Mouse (Mus musculus) erythroblast, embryonic 14.5 days (primary cell): ENCODE data around the gene Rpl4. TPM values are rescaled to one million over a fixed set of nuclear protein-coding genes. Genes with fewer than 3 reads are reported as not detected.
A peak's percentile ranks its signal among the peaks of the same experiment; 100 is the strongest.
"Not testable (repeated sequence)": the region's sequence is repeated elsewhere in the genome, so short reads cannot be mapped to it uniquely, and the experiment has no call there.

Experiments used
- H3K27me3 ChIP-seq: 2 replicates; pipeline ENCODE4 v1.6.1; 2012; ENCODE audit warnings: inconsistent platforms; ENCODE audit not compliant: control insufficient read depth
- H3K36me3 ChIP-seq: 2 replicates; pipeline ENCODE4 v1.6.1; 2012; ENCODE audit warnings: mild to moderate bottlenecking, inconsistent platforms; ENCODE audit not compliant: control insufficient read depth
- H3K4me1 ChIP-seq: 2 replicates; pipeline ENCODE4 v1.6.1; 2012; ENCODE audit warnings: inconsistent platforms; ENCODE audit not compliant: control insufficient read depth
- H3K4me3 ChIP-seq: replicated peaks from 2 replicates; pipeline ENCODE3; 2012; ENCODE audit warnings: moderate library complexity, mild to moderate bottlenecking, inconsistent platforms
- H3K9me3 ChIP-seq: 2 replicates; pipeline ENCODE4 v1.6.1; 2012; ENCODE audit warnings: low read length, inconsistent platforms, mixed read lengths; ENCODE audit not compliant: control insufficient read depth
- GATA1 ChIP-seq: IDR thresholded peaks from 2 replicates; pipeline ENCODE4 v1.6.1; 2012; ENCODE audit warnings: low read length, inconsistent platforms, mixed read lengths
- TAL1 ChIP-seq: IDR thresholded peaks from 3 replicates; pipeline ENCODE4 v1.6.1; 2012; ENCODE audit warnings: low read length, inconsistent platforms, mixed read lengths
- polyA plus RNA-seq: library from polyadenylated mRNA; stranded (reverse); fragments of >175 nt; gene quantifications from 2 replicates; pipeline ENCODE4 v1.2.3, GENCODE M21; 2012

Gene Rpl4
- polyA plus RNA-seq: 41.3 and 44.5 TPM in 2 replicates

DNA sequence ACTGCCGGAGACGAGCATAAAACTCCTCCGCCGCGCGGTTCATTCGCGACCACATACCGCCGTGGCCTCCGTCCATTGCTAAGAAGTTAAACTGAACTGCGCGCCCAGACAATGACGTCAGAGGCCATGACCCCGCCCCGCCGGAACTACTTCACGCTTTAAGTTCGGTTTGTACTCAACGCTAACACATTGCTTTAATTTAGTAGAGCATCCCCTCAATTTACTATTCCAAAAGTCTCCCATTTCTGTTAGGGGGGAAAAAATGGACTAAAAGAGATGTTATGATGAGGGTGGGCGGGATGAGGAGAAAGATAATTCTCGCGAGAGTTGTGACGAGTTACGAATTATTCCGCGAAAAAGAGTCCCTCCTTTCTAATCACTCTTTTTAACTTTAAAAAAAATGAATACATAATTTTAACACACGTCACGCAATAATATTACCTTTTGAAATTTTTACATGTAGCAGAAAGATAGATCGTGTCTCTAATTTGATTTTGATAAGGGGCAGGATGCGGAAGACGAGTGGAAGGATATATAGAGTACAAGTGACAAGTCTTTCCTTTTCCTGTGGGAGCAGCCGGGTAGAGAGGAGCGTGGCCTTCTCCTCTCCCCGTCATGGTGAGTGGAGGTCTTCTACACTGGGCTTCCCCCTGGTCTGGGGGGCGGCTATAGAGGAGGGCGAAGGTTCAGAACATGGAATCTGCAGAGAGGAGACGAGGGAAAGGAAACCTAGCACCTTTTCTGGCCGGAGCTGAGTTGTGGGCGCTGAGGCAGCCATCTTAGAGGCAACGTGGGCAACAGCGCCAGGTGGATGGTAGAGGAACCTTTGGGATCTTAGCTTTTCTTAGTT lies at the start of gene Rpl4, which contains the start of gene Zwilch:
Rpl4 (plus strand) TSS at position 560 of the 850 bp plus-strand sequence.
Zwilch (minus strand) TSS at position 289 of the 850 bp plus-strand sequence.
- Histone ChIP-seq H3K27me3 (no peaks in the 10 kb centered on the region), H3K4me3 (peak within 1 kb of the TSS; percentile 68), H3K9me3 (no peaks in the 10 kb centered on the region), H3K36me3 (peaks cover 62% of the 10 kb centered on the region), H3K4me1 (peaks cover 43% of the 10 kb centered on the region)
- TF ChIP-seq GATA1 (peak; percentile 60), TAL1 (no peak)

DNA sequence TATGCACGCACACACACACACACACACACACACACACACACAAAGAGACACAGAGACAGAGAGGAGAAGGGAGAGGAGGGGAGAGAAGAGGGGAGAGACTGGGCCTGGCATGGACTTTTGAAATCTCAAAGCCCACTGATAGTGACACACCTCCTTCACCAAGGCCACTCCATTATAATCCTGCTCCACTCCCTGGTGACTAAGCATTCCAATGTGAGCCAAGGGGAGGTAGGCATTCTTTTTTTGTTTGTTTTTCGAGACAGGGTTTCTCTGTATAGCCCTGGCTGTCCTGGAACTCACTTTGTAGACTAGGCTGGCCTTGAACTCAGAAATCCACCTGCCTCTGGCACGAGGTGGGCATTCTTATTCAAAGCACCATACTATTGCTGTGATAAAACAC lies 48.3 kb upstream of the Rpl4 start:
- peaks cover 11% of the 10 kb centered on the region for H3K4me1 ChIP-seq
- H3K4me3 ChIP-seq, H3K27me3 ChIP-seq, H3K9me3 ChIP-seq, H3K36me3 ChIP-seq: not testable (repeated sequence)

DNA sequence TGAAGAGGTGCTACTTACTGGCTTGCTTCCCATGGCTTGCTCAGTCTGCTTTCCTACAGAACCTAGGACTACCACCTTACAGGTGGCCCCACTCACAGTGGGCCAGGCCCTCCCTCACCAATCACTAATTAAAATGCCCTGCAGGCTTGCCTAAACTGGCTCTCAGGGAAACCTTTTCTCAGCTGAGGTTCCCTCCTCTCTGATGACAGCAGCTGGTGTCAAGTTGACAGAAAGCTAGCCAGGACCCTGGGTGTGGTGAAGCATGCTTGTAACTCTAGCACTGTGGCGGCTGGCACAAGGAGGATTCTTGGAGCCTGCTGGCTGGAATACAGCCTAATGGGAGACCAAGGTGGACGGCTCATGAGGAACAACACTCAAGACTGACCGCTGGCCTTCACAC lies 47.9 kb upstream of the Rpl4 start:
- Histone ChIP-seq H3K4me1 (peaks cover 8% of the 10 kb centered on the region), H3K36me3 (no peaks in the 10 kb centered on the region), H3K27me3 (no peaks in the 10 kb centered on the region; the same call in 1 of the 2 replicates), H3K4me3 (no peak overlapping the region), H3K9me3 (no peaks in the 10 kb centered on the region; the same call in 1 of the 2 replicates)
- TF ChIP-seq GATA1 (no peak), TAL1 (no peak)

DNA sequence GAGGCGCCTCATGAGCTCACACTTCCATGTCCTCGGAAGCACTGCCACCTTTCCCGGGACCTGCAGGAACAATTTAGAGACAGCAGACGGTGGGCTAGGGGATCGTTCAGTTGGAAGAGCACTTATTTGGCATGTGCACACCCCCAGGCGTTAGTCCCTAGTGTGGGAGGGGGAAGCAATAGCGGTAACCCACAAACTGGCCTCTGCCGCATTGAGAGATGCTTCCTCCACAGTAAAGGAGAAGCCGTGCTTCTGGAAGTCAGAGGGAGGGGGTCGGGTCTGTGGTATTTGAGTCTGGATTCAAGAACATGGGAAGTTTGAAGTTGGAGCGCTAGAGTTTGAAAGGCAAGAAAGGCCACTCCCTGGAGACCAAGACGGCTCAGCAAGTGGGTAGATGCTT lies 47.1 kb upstream of the Rpl4 start:
- Histone ChIP-seq H3K36me3 (no peaks in the 10 kb centered on the region), H3K9me3 (no peaks in the 10 kb centered on the region; the same call in 1 of the 2 replicates), H3K4me1 (peaks cover under 1% of the 10 kb centered on the region; the same call in 1 of the 2 replicates), H3K27me3 (no peaks in the 10 kb centered on the region; the same call in 1 of the 2 replicates), H3K4me3 (no peak overlapping the region)
- TF ChIP-seq GATA1 (no peak), TAL1 (no peak)

DNA sequence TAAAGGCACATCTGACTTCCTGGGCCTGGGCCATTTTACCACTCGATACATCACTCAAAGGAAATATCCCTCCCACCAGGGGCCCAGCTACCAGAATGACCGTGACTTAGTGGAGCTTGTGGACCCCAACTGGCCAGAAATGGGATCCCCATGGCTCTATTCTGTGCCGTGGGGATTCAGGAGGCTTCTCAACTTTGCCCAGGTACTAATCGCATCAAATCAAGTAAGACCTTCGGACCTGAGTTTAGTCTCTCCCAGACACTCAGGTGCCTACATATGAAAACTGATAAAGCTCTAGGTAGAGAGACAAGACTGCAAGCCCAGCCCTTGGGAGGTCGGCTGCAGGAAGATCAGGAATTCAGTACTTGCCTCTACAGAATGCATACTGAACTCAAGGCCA lies 41.6 kb upstream of the Rpl4 start:
- H3K4me1 ChIP-seq: no peaks in the 10 kb centered on the region
- TF ChIP-seq GATA1: no peak
- no peak for TF ChIP-seq TAL1
- peaks cover 15% of the 10 kb centered on the region for H3K36me3 ChIP-seq
- H3K9me3 ChIP-seq: no peaks in the 10 kb centered on the region; the same call in 1 of the 2 replicates
- H3K4me3 ChIP-seq: no peak overlapping the region
- no peaks in the 10 kb centered on the region for H3K27me3 ChIP-seq

DNA sequence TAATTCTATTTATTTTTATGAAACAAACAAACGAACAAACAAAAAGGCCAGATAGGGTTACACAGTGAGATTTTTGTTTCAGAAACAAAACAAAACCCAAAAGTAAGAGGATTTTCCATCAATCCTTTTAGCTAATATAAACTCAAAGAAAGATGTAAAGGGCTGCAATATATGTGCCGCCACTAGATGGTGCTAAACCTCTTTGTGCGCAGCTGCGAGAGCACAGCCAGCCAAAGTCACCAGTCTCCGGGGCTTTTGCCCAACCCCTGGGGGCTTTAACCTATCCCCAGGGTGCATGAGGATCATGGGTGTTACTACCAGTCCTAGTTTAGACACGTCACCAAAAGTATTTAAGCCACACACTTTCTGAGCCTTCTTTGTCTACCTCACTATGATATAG lies 34.3 kb upstream of the Rpl4 start:
- H3K4me3 ChIP-seq, H3K27me3 ChIP-seq, H3K4me1 ChIP-seq, H3K9me3 ChIP-seq: not testable (repeated sequence)
- H3K36me3 ChIP-seq: peaks cover 82% of the 10 kb centered on the region

DNA sequence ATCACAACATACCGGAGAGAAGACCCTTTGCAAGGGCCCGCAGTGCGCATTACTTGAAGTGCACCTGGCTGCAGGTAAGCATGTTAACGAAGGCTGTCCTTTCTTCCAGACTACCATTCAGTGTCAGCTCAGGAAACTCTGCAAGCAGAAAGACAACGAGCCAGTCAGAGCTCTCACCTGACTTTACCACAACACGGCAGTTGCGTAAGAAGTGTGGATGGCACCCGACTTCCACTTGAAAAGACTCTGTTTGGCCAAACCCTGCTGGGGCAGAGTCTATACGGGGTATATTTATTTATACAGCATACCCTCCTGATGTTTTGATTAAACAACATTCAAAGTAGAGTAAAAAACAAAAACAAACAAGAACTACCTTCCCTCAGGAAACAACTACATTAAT lies 33.3 kb upstream of the Rpl4 start:
- no peak for TF ChIP-seq GATA1
- no peak for TF ChIP-seq TAL1
- Histone ChIP-seq H3K4me1 (no peaks in the 10 kb centered on the region), H3K36me3 (peaks cover 90% of the 10 kb centered on the region), H3K4me3 (no peak overlapping the region), H3K9me3 (no peaks in the 10 kb centered on the region), H3K27me3 (no peaks in the 10 kb centered on the region)

DNA sequence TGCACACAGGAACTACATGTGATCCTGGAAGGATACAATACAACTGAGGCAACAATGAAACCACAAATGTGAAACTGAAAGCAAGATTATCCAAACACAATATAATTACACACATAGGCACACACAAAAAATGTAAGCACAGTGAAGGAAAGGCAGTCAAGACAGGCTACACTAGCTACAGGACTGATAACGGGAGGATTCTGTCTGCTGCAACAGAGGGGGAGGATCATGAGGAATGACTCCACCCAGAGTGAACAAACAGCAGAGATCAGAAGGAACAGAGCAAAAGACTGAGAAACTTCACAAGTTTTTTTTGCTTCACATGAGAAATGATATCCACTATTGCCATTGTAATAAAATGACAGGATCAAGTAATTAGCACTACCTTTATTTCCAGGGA lies 16.5 kb upstream of the Rpl4 start:
- TF ChIP-seq GATA1 (no peak), TAL1 (no peak)
- no peaks in the 10 kb centered on the region for H3K27me3 ChIP-seq
- H3K9me3 ChIP-seq: no peaks in the 10 kb centered on the region
- H3K36me3 ChIP-seq: peaks cover 92% of the 10 kb centered on the region
- H3K4me1 ChIP-seq: peaks cover 11% of the 10 kb centered on the region
- no peak overlapping the region for H3K4me3 ChIP-seq

DNA sequence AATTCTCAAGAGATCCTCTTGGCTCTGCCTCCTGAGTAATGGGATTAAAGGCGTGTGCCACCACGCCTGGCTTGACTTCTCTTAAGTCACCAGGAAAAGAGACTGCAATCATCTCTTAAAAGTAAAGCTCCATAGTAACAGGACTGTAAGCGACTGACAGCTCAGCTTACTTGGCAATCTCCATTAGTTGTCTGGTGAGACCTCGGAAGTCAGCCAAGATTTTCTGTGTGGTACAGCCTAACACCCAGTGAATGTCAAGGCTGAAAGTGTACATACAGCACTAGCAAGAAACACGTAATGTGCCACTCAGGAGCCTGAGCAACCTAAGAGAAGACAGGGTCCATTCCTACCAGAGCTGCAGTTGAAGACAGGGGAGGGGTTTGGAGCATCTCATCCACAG lies 12.7 kb upstream of the Rpl4 start:
- H3K4me1 ChIP-seq: peaks cover 11% of the 10 kb centered on the region
- H3K9me3 ChIP-seq: no peaks in the 10 kb centered on the region
- H3K4me3 ChIP-seq: no peak overlapping the region
- TF ChIP-seq GATA1: no peak
- no peak for TF ChIP-seq TAL1
- H3K27me3 ChIP-seq: no peaks in the 10 kb centered on the region
- peaks cover 95% of the 10 kb centered on the region for H3K36me3 ChIP-seq

DNA sequence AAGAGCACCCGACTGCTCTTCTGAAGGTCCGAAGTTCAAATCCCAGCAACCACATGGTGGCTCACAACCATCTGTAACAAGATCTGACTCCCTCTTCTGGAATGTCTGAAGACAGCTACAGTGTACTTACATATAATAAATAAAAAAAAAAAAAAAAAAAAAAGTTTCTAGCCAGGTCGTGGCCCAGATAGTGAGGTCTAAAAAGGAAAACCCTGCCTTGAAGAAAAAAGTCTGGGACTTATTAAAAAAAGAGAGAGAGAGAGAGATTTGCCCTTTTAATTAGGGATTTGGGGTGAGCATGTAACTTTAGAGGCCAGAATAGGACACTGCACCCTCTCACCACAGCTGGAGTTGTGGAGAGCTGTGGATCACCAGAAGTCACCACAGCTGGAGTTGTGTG lies 3.2 kb upstream of the Rpl4 start:
- H3K4me1 ChIP-seq: peaks cover 26% of the 10 kb centered on the region
- peaks cover 62% of the 10 kb centered on the region for H3K36me3 ChIP-seq
- not testable (repeated sequence) for H3K9me3 ChIP-seq, H3K27me3 ChIP-seq, H3K4me3 ChIP-seq
